Mouse (Mus musculus): ENCODE measurements around the gene Cmtm5.

DNA sequence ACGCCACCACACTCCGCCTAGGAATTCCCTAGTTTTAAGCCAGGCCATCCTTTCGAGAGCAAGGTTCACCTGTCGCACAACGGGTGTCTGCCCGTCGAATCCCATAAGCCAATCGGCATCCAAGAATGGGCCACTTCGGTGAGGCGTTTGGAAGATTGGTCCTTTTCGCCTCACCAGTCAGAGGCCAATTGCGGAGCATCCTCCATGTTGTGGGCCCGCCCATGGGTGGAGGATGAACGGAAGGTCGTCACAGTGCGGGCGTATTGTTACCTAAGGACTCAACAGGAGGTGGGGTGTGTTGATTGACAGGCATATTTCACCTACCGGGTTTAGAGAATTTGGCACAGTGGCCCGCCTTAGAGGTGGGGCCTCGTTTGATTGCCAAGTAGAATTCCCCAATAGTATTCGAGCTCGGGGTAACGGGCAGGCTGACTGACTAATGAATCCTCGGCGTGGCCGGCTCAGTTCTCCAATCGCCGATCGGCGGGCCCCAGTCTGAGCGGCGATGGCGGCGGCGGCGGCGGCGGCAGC, 42.3 kb upstream of the Cmtm5 start:
- TF ChIP-seq CTCF (IDR thresholded peaks at IDR 0.05; ENCODE audit: borderline replicate concordance, insufficient read depth, low read depth, low read length): no peak
- peak; percentile 54; the same call in 1 of the 2 replicates for TF ChIP-seq POLR2A (IDR thresholded peaks at IDR 0.05; ENCODE audit: borderline replicate concordance, insufficient read depth, low read length)

Data from cerebellum, adult 2 months (tissue).